Mouse (Mus musculus) heart, adult 2 months (tissue): ENCODE results near the gene Stard13.

Experiments used
- CTCF ChIP-seq: fragments of 200-600 bp; IDR thresholded peaks from 2 replicates; pipeline ENCODE4 v1.8.1; 2022; ENCODE audit warnings: antibody characterized with exemption, mild to moderate bottlenecking, moderate library complexity
- EP300 ChIP-seq: fragments of 200-500 bp; IDR thresholded peaks from 2 replicates; pipeline ENCODE4 v1.6.1; 2011; ENCODE audit warnings: low read depth, low read length, control low read depth; ENCODE audit not compliant: insufficient read depth
- POLR2A ChIP-seq: fragments of 200-500 bp; IDR thresholded peaks from 2 replicates; pipeline ENCODE4 v1.6.1; 2011; ENCODE audit warnings: mild to moderate bottlenecking, low read depth, low read length, control low read depth; ENCODE audit not compliant: insufficient read depth

DNA sequence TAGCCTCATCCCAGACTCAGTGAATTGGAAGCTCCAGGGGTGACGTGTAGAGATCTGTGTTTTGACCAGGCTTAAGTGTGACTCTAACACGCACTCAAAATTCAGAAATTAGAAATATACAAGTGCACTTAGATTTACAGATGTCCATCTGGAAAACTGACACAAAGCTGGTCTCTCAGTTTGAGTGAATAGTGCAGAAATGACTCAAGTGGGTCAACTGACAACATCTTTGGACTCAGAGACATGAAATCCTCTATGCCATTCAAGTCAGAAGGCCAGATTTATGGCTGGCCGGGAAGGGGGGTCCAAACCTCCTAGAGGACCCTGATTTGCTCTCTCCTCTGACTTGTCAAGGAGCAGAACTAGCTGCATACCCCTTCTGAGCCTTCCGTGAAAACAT is 85.6 kb downstream of the Stard13 start:
- TF ChIP-seq POLR2A = no peak
- TF ChIP-seq CTCF = no peak
- TF ChIP-seq EP300 = no peak
